Mouse (Mus musculus) brain, embryonic 14.5 days (tissue): ENCODE measurements at regions not wholly inside any gene's neighbourhood (a gene's known extent, or its start where the extent isn't known, plus 50 kb on each side); places are given as distances from the start of the nearest gene placed in this dataset.

ENCODE experiments used
- DNase-seq: peaks from one replicate; pipeline ENCODE4 v3.0.0-alpha.2; 2011; ENCODE audit warnings: low read depth
- CTCF ChIP-seq: fragments of 200-500 bp; IDR thresholded peaks from 2 replicates; pipeline ENCODE4 v1.5.1; 2012; ENCODE audit warnings: inconsistent platforms, mild to moderate bottlenecking, moderate library complexity, borderline replicate concordance; ENCODE audit not compliant: insufficient read depth, insufficient read length; ENCODE audit errors: extremely low read depth
- POLR2A ChIP-seq: fragments of 200-500 bp; IDR thresholded peaks from 2 replicates; pipeline ENCODE4 v1.6.1; 2012; ENCODE audit warnings: mild to moderate bottlenecking, inconsistent platforms, borderline replicate concordance; ENCODE audit not compliant: poor library complexity, insufficient read depth, insufficient read length, severe bottlenecking; ENCODE audit errors: extremely low read depth

DNA sequence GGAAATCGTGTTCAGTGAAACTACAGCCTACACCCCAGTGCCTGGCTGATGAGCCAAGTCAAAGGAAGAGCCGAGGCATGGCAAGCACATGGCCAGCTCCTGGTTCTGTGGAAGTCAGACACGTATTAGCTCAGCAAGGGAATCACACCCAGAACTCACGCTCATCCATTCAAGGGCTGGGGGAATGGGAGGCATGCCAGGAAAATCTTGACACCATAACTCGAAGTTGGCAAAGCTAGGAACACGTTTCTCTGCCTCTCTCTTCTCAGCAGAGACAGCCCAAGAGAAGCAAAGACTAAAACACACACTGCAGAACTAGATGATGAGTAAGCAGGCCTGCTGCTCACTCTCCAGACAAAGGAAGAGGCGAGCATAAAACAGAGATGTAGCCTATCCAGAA, 53.5 kb upstream of the Ypel5 start:
- TF ChIP-seq CTCF, result no peak
- no peak for TF ChIP-seq POLR2A
- DNase-seq, result peak; percentile 64

DNA sequence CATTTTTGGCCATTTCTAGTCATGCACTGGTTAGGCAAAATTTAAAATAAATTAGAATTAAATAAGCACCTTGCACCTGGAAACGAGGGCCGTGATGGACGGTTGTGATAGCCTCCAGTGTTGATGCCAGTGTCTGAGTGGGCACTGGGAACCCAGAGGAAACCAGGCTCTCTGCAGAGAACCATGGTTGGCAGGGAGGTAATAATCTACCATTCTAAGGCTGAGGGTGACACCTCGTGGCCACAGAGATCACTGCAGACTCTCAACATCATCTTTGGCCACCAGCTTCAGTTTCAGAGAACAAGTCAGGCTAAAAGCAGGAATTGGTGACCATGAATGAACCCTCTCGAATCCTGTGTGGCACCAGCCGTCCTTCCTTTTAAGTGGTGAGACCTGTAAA, 54.5 kb upstream of the Ypel5 start:
- DNase-seq, result peak; percentile 84
- TF ChIP-seq CTCF (peak; percentile 89), POLR2A (no peak)

DNA sequence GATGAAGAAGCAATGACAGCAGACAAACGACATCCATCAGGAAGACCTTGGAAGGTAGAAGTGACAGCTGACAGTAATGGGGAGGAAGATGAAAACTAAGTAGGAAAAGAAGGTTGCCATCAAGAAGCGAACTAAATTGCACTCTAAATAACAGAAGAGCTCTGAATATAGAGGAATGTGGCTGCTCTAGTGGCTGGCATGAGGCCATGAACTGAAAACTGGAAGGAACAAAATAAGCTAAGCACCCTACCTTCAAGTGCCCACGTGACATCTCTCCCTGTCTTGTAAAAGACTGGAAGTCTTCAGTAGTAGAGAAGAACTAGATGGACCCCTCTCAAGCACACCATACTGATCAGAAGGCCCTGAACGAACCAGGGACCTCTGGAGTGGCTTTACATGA, 68.0 kb upstream of the Ypel5 start:
- no peak for DNase-seq
- TF ChIP-seq POLR2A (no peak), CTCF (no peak)

DNA sequence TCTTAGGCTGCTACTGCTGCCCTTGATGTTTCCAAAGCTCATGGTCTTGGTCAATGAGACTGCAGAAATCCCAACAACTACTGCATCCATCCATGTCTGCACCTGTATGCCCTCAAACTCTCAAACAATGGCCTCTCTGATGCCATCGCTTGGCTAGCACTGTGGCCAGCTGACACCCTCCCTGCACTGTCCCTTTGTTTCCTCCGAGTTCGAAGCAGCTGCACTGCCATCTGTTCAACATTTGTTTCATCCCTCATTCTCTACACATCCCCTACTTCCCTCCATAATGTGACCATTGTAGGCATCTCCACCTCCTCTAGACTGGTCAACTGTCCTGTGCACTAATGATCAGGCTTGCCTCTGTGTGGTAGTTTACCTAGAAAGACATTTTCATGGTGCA, 75.3 kb upstream of the Ypel5 start:
- TF ChIP-seq CTCF (no peak), POLR2A (no peak)
- peak; percentile 21 for DNase-seq

DNA sequence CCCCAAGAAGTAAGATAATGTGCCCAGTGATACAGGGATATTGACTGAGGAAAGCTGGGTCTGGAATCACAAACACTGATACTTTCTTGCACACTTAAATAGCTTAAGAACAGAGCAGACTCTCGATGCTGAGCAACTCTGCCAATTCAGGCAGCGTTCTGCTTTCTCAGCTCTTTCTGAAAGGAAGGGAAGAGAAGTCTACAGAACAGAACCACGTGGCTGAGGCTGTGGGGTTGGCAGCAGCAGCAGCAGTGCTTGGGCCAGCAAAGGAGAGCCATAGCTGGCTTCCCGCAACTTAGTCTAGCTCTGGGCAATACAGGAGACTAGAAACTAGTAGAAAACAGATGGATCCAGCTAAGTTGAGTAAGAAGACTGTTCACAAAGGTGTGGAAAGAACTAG, 89.8 kb upstream of the Ypel5 start:
- DNase-seq, result no peak
- TF ChIP-seq POLR2A (no peak), CTCF (no peak)

DNA sequence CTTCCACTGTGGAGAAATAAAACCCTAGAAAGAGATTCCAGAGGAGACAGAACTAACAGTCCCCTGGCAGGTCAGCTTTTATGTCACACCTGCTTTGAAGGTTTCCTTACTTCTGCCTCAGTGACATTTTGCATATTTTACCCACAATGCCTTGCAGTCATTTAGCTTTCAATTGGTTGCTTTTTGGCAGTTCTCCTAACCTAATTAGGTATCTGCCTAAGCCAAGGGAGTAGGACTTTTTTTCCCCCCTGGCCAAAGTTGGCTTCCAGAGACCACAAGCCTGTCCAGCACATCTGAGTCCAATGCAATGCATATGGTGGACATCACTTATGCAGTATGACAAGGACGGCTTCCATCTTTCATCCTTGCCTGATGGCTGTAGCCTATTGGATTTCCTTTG, 103.2 kb upstream of the Ypel5 start:
- peak; percentile 64 for DNase-seq
- TF ChIP-seq CTCF (no peak), POLR2A (no peak)

DNA sequence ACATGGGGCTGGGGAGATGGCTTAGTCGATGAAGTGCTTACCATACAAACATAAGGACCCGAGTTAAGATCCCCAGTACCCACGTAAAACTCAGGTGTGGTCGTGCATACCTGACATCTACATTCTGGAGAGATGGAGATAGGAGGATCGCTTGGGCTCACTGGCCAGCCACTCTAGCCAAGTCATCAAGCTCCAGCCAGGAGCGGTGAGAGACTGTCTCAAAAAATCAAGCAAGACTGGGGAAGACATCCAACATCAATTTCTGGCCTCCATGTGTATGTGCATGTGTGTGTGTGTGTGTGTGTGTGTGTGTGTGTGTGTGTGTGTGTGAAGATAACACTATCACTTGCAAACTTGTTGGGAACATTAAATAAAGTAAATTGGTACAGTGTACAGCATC, 104.6 kb upstream of the Ypel5 start:
- no peak for DNase-seq
- no peak for TF ChIP-seq POLR2A
- TF ChIP-seq CTCF, result no peak

DNA sequence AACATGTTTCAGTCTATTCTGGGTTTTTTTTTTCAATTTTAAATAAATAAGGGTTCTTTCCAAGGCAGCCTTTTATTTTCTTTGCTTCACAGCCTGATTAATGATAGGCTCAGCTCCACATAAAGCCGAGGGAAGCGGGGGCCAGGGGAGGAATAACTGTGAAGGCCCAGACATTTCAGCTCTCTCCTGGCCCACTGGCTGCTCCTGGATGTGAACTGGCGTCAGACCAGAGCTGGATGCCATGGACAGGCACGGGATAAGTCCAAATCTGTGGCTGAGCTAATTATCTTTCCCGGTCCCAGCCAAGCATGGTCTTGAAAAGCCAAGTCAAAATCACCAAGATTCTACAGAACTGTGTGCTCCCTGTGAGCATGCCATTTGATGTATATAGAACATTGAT, 105.1 kb upstream of the Ypel5 start:
- DNase-seq, result peak; percentile 74
- no peak for TF ChIP-seq POLR2A
- TF ChIP-seq CTCF, result no peak

DNA sequence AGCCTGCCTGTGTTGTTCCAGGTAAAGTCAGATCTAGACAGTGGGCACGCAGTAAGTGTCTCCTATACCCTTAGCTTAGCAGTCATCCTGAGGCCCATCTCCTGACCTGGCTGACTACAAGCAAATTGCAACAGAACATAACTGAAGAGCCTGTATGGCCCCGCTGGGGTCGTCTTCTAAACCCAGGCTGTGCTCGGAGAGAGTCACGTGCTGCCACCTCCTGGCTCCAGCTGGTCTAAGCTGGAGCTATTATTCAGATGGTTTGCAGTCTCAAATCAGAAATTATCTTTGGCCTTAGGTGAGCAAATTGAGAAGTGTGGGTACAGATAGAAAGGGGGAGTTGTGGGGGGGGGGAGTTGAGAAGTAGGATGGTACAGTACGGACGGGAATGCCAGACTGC, 115.5 kb upstream of the Ypel5 start:
- no peak for TF ChIP-seq POLR2A
- peak; percentile 63 for TF ChIP-seq CTCF
- peak; percentile 68 for DNase-seq

DNA sequence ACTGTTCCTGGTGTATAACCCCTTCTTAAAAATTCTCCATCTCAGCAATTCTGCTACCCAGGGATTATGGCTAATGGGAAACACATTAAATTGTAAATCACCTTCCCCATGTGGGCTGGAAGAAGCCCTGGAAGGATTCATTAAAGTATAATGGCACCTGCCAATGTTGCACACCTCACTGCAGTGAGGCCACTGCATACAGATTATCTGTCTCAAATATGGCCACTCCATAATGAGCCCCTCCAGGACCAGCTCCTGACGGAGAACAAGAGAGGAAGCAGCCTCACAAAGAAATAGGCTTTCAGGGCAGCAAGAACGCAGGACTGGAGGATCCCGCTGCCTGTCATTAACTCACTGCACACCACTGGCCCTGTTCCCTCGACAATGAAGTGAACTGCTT, 115.2 kb upstream of the Alk start:
- TF ChIP-seq POLR2A (no peak), CTCF (no peak)
- peak; percentile 42 for DNase-seq

DNA sequence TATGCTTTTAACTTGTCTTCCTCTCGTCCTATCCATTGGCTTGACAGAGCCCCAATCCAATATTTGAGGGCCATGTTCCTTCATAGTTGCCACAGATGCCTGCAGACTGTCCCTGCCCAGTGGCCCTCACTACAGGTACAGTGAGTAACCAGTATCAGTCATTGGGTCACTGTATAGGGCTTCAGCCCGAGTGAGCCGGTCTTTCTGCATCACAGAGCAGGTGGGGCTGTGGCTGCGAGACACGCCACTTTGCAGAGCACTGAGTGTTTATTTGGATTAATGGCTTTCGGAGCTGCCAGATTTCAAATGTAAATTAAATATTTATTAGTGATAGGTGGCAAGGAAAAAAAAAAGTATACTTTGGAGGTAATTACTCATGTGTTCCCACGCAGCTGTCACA, 87.2 kb upstream of the Alk start:
- peak; percentile 4 for DNase-seq
- TF ChIP-seq POLR2A, result no peak
- no peak for TF ChIP-seq CTCF

DNA sequence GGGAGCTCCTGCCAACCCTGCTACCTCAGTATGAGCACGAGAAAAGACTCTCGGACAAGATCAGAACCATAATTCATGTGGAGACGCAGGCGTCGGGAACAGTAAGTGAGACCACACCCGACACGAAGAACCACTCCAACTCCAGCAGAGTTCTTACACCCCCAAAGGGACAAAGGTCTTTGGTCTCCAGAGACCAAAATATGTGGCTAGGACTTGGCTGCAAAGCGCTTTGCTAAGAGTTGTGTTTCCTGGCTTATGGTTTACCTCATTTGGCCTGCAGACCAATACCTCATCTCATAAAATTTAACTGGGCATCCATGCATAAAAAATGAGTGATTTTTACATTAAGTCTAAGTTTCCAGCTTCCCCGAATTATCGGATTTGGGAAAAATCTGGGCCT, 85.2 kb upstream of the Alk start:
- no peak for TF ChIP-seq CTCF
- TF ChIP-seq POLR2A, result no peak
- DNase-seq, result no peak

DNA sequence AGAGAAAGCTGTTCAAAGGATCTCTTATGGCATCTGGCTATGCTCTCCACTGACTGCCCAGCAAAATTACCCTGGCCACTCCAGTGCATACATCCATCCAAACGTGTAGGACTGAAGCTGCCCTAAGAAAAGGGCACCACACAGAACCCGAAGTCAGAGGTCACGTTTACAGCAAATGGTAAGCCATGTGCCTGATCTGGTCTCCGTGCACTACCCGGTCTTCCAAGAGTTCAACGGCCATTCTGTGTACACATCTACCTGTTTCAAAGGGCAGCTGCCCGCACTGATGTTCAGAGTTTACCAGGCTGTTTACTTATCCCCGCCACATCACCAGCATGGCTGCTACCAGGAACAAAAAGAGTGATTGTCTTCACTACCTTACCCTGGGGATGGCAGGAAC, 84.4 kb upstream of the Alk start:
- DNase-seq, result no peak
- TF ChIP-seq POLR2A (no peak), CTCF (no peak)

DNA sequence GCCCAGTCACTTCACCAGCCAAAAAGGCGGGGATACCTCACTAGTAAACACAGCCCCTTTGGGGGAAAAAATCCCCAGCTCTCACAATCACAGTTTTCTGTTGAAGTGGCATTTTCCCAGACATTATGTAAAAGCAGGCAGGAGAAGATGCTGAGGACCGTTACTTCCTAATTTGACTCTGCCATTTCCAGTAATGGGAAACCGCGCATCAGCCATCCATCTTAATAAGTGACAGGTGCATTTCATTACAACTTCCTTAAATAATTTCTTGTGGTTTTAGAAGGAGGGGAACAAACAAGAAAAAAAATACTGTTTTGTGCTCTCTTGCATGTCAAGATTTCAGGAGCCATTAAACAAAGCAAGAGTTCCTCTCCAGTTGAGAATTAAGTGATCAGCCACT, 70.2 kb upstream of the Alk start:
- TF ChIP-seq CTCF (no peak), POLR2A (no peak)

DNA sequence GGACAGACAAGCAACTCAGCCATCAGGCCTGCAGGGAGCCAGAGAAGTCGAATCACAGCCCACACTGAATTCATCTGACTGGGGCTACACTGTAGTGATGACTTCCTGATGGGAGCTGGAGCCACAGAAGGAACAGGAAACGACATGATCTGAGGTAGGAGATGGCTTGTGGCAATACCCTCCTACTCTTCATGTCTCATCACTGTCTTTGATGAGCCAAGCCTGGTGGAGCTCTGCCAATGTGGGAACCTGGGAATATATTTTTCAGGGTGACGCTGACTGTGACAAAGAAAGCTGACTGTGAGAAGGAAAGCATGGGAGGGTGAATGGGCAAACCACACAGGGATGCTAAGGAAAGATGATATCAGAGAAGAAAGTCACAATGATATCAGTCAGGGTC, 67.6 kb upstream of the Alk start:
- TF ChIP-seq POLR2A (no peak), CTCF (no peak)
- no peak for DNase-seq

More for the DNA sequence above, 70.2 kb upstream of the Alk start:
- DNase-seq, result no peak
